Mouse (Mus musculus) ES-Bruce4 (cell line): ENCODE data around the gene Fgfr2.

Experiments
- CTCF ChIP-seq: IDR thresholded peaks from one replicate; pipeline ENCODE4 v1.8.1; 2011; ENCODE audit warnings: low read depth, low read length
- EP300 ChIP-seq: IDR thresholded peaks from 2 replicates; pipeline ENCODE4 v1.6.1; 2011; ENCODE audit warnings: low read depth, low read length; ENCODE audit not compliant: insufficient read depth
- POLR2A ChIP-seq: IDR thresholded peaks from one replicate; pipeline ENCODE4 v1.8.1; 2011; ENCODE audit warnings: low read length; ENCODE audit not compliant: insufficient read depth

DNA sequence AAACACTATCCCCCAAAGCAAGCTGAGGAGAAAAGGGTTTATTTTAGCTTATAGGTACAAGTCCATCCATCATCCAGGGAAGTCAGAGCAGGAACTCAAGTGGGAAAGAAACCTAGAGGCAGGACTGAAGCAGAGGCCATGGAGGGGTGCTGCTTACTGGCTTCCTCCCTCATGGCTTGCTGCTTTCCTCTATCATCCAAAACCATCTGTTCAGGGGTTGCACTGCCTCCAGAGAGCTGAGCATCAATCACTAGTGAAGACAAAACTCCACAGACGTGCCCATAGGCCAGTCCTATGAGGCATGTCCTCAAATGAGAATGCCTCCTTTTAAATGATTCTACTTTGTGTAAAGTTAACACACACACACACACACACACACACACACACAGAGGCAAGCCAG lies 793.0 kb downstream of the Fgfr2 start:
- TF ChIP-seq CTCF (no peak), EP300 (no peak), POLR2A (no peak)
